Mouse (Mus musculus) olfactory bulb, adult 2 months (tissue): ENCODE data around the gene Efhd1. TPM values are rescaled to one million over a fixed set of nuclear protein-coding genes. Genes with fewer than 3 reads are reported as not detected.

Experiments
- H3K27ac ChIP-seq: fragments of 200-500 bp; 2 replicates; pipeline ENCODE4 v1.5.1; 2012; ENCODE audit warnings: low read depth, low read length; ENCODE audit not compliant: insufficient read depth
- H3K4me1 ChIP-seq: fragments of 200-500 bp; 2 replicates; pipeline ENCODE4 v1.6.1; 2012; ENCODE audit warnings: low read length; ENCODE audit not compliant: control insufficient read depth, insufficient read depth
- H3K4me3 ChIP-seq: fragments of 200-500 bp; 2 replicates; pipeline ENCODE4 v1.5.1; 2012; ENCODE audit warnings: mild to moderate bottlenecking, low read depth, low read length, moderate library complexity; ENCODE audit not compliant: insufficient read depth
- CTCF ChIP-seq: fragments of 200-500 bp; IDR thresholded peaks from 2 replicates; pipeline ENCODE4 v1.5.1; 2012; ENCODE audit warnings: low read depth, mild to moderate bottlenecking, low read length, moderate library complexity; ENCODE audit not compliant: insufficient read depth
- POLR2A ChIP-seq: fragments of 200-500 bp; IDR thresholded peaks from 2 replicates; pipeline ENCODE4 v1.6.1; 2012; ENCODE audit warnings: mild to moderate bottlenecking, low read depth, low read length, moderate library complexity; ENCODE audit not compliant: insufficient read depth
- WGBS: fragments of 180-500 bp; shearing (Covaris S2); methylation state at CpG from one replicate; pipeline ENCODE4 v1.1.7; 2018; 5-methylcytosine and 5-hydroxymethylcytosine counted together
- polyA plus RNA-seq: library from polyadenylated mRNA; stranded (reverse); fragments of >200 nt; gene quantifications from 2 replicates; pipeline ENCODE4 v1.2.4, GENCODE M21; 2012; ENCODE audit warnings: low replicate concordance; ENCODE audit not compliant: missing spikeins, insufficient read depth, insufficient read length

Efhd1 gene
- polyA plus RNA-seq, 1 experiment = not detected

GRCm38 (mm10) chr1:87313843-87314570, 49.8 kb downstream of the Efhd1 start:
- Histone ChIP-seq H3K27ac (no peak overlapping the region), H3K4me3 (no peak overlapping the region), H3K4me1 (no peaks in the 10 kb centered on the region)
- TF ChIP-seq CTCF = no peak
- no peak for TF ChIP-seq POLR2A
- WGBS = 88% methylated on average over 8 of the region's 8 CpGs

- no peak overlapping the region for H3K4me3 ChIP-seq
- H3K27ac ChIP-seq = no peak overlapping the region
- no peak for TF ChIP-seq POLR2A
- no peak for TF ChIP-seq CTCF
- 93% methylated on average over 2 of the region's 2 CpGs for WGBS
- no peaks in the 10 kb centered on the region for H3K4me1 ChIP-seq
Observed at GRCm38 (mm10) chr1:87315431-87315830, 51.3 kb downstream of the Efhd1 start.

GRCm38 (mm10) chr1:87315894-87316293, 51.7 kb downstream of the Efhd1 start:
- 72% methylated on average over 2 of the region's 2 CpGs for WGBS
- no peak overlapping the region for H3K27ac ChIP-seq
- H3K4me1 ChIP-seq = no peaks in the 10 kb centered on the region
- no peak overlapping the region for H3K4me3 ChIP-seq
- no peak for TF ChIP-seq CTCF
- no peak for TF ChIP-seq POLR2A

- no peak overlapping the region for H3K27ac ChIP-seq
- 24% methylated on average over 3 of the region's 3 CpGs for WGBS
- TF ChIP-seq CTCF = no peak
- TF ChIP-seq POLR2A = no peak
- H3K4me1 ChIP-seq = no peaks in the 10 kb centered on the region
- H3K4me3 ChIP-seq = no peak overlapping the region
Observed at GRCm38 (mm10) chr1:87316672-87317071, 52.5 kb downstream of the Efhd1 start.

GRCm38 (mm10) chr1:87321071-87321470, 56.9 kb downstream of the Efhd1 start:
- TF ChIP-seq POLR2A (no peak), CTCF (no peak)
- no peak overlapping the region for H3K27ac ChIP-seq
- H3K4me1 ChIP-seq = no peaks in the 10 kb centered on the region
- no peak overlapping the region for H3K4me3 ChIP-seq
- WGBS = 0% methylated on average over 1 of the region's 1 CpGs

GRCm38 (mm10) chr1:87322778-87323177, 58.6 kb downstream of the Efhd1 start:
- TF ChIP-seq CTCF (no peak), POLR2A (no peak)
- H3K4me3 ChIP-seq = no peak overlapping the region
- H3K4me1 ChIP-seq = no peaks in the 10 kb centered on the region
- WGBS = 88% methylated on average over 3 of the region's 3 CpGs
- H3K27ac ChIP-seq = no peak overlapping the region

GRCm38 (mm10) chr1:87324649-87325048, 60.5 kb downstream of the Efhd1 start:
- Histone ChIP-seq H3K27ac (no peak overlapping the region), H3K4me1 (no peaks in the 10 kb centered on the region), H3K4me3 (no peak overlapping the region)
- TF ChIP-seq CTCF = no peak
- no peak for TF ChIP-seq POLR2A

- Histone ChIP-seq H3K4me3 (peak within 1 kb of the TSS; percentile 99), H3K4me1 (no peaks in the 10 kb centered on the region), H3K27ac (peak within 1 kb of the TSS; percentile 50)
- peak; percentile 55 for TF ChIP-seq POLR2A
- no peak for TF ChIP-seq CTCF
- WGBS = 2% methylated on average over 35 of the region's 36 CpGs
Observed at GRCm38 (mm10) chr1:87326742-87327163, 62.6 kb downstream of the Efhd1 start, which contains the start of gene Gigyf2. Gigyf2 (plus strand) TSS chr1:87326998.

GRCm38 (mm10) chr1:87327165-87327861, 63.1 kb downstream of the Efhd1 start:
- WGBS = under 1% methylated on average over 50 of the region's 53 CpGs
- Histone ChIP-seq H3K4me3 (peak overlapping the region; percentile 99), H3K4me1 (no peaks in the 10 kb centered on the region), H3K27ac (peak overlapping the region; percentile 50)
- TF ChIP-seq CTCF (no peak), POLR2A (no peak)

- WGBS = 95% methylated on average over 4 of the region's 4 CpGs
- H3K4me3 ChIP-seq = no peak overlapping the region
- no peaks in the 10 kb centered on the region for H3K4me1 ChIP-seq
- no peak for TF ChIP-seq POLR2A
- no peak for TF ChIP-seq CTCF
- no peak overlapping the region for H3K27ac ChIP-seq
Observed at GRCm38 (mm10) chr1:87331774-87332173, 67.6 kb downstream of the Efhd1 start.
